Mouse (Mus musculus): Measurements from ENCODE around the gene Mtln.

Mtln gene

DNA sequence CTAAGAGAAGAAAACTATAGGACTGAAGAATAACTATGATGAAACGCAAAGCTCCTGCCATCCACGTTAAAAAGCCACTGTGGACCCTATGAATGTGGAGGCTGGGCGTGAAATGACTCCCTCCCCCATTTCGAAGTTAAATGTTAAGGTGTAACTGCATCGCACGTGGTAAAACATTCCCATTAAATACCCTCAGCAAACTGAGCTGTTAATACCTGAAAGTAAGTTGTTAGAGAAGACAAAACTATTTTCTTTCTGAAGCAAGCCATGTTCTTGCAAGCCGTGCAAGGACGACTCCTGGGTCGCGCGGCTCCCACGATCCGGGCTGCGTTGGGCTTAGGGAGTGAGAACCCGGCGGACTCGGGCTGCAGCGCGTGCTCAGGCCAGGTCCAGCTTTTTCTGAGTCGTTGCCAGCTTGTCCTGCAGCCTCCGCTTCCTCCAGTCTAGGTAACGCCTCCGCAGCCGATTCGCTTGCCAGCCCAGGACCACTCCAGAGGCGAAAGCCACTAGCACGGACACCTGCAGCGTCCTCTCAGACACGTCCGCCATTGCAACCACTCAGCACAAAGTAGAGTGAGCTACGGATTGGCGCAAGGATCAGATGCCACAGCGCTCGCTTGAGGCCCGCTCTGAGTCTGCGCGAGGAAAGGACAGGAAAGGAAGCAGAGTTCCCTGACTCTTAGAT, at the start of gene Mtln:
Mtln (minus strand) TSS at position 570 of the 685 bp plus-strand sequence.
- peak; percentile 87 for DNase-seq (ENCODE audit: low spot score)

DNA sequence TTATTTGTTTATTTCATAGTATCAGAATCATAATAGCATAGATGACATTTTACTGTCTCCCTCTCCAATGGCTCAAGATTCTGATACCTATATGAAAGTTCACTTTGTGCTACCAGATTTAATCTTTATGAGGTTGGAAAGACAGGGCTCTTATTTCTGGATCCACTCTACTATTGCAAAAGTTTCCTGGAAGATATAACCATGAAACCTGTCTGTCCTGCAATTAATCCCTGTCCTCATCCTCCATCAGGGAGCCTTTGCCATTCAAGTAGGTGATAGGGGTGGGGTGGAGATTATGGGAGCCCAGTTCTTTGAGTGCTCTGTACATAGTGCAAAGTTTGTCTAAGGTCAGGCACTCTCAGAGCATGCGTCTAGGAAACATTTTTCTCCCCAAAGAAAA, 49.1 kb upstream of the Mtln start:
- no peak for DNase-seq (ENCODE audit: low spot score)

DNA sequence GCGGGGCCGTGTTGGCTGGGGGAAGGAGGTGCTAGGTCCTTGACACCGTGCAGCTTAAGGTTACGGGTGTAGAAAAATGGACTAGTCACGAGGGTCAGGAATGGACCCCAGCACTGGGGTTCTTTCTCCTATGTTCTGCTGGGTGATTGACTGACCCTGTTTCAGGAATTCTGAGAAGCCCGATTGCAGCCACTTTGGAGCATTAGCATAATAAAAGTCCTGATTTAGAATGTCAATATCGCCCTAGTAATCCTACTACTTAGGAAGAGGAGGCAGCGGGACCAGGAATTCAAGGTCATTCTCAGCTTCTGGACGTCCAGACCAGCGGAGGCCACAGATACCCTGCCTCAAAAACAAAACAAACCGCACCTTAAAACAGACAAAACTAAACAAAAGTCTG, 47.1 kb upstream of the Mtln start:
- no peak for DNase-seq (ENCODE audit: low spot score)

DNA sequence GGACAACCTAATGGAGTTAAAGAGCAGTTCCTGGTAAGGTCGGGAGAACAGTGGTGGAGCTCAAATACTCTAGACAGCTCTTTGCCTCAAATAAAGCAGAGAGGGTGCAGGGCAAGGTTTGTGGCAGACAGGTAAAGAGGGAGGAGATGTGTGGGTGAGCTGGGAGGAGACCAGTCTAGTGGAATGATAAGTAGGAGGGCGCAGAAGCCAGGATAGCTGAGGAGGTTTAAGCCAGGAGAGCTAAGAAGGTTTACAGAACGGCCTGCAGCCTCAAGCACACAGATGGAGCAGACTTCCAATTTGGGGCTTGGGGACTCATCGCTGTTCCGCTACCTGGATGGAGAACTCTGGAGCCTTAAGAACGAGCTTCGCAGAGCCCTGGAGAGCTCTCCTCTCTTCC, 46.3 kb upstream of the Mtln start, which contains the start of gene Acoxl:
Acoxl (plus strand) TSS at position 301 of the 400 bp plus-strand sequence.
- no peak for DNase-seq (ENCODE audit: low spot score)

DNA sequence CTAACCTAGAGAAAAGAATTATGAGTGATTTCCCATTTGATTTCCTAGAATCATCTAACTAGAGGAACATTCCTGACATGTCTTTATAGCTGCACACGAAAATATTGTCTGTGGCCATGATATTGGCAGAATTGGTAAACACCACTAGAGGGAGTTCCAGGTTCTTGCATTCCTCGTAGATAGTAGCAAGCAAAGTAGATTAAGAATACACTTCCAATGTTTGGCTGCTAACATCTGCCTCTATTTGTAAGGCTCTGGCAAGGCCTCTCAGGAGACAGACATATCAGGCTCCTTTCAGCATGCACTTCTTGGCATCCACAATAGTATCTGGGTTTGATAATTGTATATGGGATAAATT, 40.5 kb upstream of the Mtln start:
- no peak for DNase-seq (ENCODE audit: low spot score)

DNA sequence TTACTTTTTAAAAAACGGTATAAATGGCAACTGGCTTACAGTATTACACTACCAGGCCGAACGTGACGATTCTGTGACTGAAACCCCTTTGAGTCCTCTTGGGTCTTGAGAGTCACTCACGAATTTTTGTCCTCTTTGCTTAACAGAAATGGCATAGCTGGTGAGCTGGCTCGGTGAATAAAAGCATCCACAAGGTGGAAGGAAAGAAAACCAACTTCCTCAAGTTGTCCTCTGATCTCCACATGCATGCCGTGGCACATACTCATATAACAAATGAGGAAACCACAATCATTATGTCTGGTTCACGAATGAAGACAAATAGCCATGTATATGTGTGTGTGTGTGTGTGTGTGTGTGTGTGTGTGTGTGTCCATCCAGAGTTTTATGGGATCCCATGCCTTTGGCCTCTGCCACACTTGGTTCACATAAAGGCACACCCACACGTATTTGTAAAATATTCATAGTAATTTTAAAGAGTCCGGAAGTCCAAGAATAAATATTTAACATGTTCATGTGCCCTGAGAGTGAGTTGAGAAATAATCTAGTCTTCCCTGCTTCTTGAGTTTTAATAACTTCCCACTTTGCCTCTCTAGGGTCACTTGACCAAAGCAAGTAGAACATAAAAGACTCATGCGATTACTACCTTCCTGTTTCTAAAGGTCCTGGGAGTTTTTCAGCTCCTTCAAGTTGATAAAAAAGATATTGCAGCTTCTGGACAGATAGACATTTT, 40.0 kb upstream of the Mtln start:
- no peak for DNase-seq (ENCODE audit: low spot score)

DNA sequence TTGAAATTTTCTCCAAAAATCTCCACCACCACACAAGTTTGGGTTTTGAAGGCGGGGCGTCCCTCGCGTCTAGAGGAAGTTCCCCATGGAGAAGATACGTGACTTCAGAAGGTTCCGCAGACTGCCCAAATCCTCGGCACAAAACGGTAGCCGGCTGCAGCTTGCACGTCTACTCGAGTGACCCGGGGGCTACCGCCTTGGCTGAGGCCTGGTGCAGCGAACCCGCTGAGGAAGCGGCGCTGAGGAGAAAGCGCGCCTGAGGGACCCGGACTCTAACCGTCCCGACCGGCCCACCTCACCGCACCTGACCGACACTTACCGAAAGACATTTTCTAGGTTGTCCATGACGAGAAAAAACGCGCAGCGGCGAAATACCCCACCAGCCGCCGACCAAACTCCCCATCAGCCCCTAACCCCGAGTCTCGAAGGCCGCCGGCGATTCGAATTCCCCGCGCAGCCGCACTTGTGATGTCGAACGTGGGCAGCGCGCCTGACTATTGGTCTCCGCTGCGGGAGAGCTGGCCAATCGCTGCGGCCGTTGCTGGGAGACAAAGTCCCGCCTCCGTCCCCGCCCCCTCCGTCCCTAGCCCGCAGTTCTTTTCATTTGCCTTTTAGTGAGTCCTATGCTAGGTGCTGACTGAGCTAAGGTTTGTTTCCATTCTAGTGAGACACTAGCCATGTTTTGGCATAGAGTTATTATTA, 39.3 kb upstream of the Mtln start, which contains the start of gene Bub1:
Bub1 (minus strand) TSS at position 465 of the 702 bp plus-strand sequence.
- DNase-seq (ENCODE audit: low spot score) = peak; percentile 98

DNA sequence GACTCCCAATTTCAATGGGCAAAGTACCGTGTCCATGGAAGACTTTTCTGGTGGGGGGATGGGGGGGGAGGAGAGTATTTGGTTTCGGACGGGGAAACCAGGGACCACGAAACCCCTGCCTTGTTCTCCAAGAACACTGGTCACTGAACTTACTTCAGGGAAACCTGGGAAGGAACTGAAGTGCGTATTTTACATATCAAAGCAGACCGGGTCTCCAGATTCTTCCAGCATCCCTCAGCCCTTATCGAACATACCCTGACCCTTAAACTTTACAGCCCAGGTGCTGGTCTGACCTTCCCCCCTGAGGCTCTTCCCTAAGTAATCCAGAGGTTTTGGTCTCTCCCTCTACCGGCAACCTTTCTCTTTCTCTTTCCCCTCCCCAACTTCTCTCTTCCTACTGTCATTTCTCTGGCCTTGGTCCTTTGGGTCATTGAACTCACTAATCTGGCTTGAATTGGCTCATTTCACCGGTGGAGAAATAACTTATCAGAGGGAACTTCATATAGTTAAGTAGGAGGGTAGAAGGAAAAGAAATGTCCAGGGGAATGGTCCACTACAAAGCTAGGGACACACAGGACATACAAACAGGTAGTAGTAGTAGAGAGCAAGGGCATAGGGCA, 2.5 kb downstream of the Mtln start:
- no peak for DNase-seq (ENCODE audit: low spot score)

DNA sequence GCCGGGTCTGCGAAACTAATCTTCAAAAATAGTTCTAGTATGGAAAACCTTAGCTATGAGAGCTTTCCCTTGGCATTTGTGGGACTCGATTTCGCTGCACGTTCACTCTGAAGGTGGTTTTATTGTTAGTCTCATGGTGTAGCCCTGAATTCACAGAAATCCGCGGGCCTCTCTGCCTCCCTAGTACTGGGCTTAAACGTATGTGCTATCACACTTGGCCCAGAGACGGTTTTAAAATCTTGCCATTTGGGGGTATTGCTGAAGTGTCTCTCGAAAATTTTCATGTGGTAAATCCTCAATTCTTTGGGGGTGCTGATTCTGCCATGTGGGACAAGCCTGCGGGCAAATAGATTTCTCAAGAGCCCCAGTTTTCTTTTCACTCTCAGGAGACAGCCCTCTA, 3.1 kb downstream of the Mtln start:
- DNase-seq (ENCODE audit: low spot score) = no peak

DNA sequence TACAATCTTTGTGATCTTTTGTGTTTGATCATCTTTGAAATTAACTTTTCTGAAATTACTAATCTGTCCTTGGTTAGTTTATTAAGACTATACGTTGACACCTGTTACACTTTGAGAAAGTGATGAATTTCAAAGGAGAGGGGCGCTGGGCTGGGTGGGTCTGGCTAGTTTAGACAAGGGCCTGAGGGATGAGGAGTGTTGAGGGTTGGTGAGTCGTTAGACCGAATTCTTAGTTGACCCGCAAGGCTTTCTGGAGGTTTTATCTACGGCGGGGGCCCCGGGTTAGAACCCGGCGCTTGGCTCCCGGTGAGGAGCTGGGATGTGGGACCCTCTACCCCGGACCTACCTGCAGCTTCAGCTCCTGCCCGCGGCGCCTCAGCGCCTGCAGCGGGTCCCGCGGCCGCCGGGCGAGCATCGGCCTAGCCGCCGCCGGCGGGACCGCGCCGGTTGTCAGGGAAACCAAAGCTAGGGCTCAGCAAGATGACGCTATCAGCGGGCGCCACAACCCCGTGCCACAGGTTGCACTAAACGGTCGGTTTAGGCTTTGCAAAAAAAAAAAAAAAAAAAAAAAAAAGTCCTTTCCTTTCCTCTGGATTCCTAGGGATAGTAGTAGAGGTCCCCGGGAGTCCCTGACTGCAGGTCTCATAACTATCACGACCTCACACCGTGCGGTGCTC, 3.7 kb downstream of the Mtln start, which contains the start of gene Nphp1:
Nphp1 (minus strand) TSS at position 458 of the 677 bp plus-strand sequence.
- DNase-seq (ENCODE audit: low spot score) = peak; percentile 93

DNA sequence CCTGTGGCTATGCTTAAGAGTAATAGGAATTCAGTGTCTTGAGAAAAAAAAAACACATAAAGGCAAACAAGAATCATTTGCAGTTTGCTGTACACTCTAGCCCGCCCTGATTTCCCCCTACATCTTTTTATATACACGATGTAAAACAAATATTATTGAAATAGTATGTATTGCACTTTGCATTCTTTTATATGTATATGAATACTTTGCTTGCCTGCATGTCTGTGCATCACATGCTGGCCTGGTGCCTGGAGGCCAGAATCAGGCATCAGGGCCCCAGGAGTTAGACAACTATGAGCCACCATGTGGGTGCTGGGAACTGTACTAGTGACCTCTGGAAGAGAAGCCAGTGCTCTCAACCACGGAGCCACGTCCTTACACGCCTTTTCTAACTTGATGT, 5.1 kb downstream of the Mtln start:
- no peak for DNase-seq (ENCODE audit: low spot score)

DNA sequence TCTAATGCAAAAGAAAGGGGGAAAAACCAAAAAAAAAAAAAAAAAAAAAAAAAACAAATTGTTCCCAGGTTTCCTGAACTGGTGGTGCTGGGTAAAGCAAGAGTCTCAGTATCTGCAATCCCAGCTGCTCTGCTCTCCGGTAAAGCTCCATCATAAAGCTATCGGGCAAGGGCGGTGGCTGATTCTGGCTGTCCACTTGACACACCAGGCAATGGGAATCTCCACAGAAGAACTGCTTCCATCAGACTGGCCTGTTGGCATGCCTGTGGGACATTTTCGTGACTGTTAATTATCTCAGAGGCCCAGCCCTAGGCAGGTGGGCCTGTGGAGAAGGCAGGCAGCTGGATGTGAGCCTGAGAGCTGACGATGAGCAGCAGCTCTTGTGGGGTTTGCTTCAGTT, 13.8 kb downstream of the Mtln start:
- peak; percentile 28 for DNase-seq (ENCODE audit: low spot score)

DNA sequence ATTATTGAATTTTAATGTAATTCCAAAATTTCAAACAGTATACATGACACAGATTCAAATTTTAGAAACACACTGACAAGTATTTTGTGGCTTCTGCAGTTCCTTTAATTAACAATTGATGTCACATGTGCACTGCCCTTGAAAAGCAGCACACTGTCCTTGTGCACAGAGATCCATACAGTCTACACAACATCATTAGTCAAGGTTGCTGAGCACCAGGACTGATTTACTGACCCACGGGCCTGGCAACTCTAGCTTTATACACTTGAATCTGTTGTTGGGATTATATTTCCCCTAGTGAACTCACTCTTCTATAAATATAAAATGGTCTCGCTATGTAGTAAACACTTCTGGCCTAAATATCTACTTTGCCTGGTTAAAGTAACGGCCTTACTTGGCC, 17.3 kb downstream of the Mtln start:
- no peak for DNase-seq (ENCODE audit: low spot score)

DNA sequence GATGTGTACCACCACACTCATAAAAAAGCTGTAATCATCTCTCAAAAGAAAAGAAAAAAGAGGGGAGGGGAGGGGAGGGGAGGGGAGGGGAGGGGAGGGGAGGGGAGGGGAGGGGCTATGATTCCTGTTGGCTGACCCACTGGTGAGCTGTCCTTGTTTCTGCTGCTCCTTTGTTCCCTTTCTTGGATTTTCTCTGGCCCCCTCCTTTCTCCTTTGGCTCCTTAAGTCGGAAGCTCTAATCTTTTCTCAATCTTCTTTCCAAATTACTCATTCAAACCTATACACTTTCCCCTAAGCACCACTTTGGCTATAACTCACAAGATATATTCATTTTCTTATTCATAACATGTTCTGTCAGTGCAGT, 17.7 kb downstream of the Mtln start:
- no peak for DNase-seq (ENCODE audit: low spot score)

DNA sequence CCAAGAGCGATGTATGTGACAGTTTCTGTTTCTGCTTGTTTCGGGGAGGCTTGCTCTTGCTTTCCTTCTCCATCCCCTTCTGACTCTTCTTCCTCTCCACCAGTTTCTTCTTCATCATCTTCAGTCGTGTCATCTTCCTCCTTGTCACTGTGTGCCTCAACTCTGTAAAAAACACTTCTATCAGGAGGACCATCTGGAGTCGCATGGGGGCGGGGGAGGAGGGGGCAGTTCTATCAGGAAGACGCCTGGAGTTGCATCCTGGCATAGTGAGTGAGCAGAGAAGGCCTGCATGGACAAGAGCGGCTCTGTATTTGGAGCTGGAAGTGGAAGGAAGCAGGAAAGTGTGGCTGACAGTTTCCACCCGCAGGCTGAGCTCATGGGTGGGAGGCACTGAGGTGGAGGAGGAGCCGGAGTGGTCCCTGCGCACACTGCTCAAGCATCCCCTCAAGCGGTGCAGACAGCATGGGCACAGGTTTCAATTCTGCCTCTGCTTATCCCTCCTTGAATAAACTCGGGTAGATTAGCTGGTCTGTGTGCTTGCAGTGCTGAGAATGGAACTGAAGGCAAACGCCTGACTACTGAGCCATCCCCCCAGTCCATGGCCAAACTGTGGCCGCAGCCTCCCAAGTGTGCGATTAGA, 18.2 kb downstream of the Mtln start:
- DNase-seq (ENCODE audit: low spot score) = no peak

DNA sequence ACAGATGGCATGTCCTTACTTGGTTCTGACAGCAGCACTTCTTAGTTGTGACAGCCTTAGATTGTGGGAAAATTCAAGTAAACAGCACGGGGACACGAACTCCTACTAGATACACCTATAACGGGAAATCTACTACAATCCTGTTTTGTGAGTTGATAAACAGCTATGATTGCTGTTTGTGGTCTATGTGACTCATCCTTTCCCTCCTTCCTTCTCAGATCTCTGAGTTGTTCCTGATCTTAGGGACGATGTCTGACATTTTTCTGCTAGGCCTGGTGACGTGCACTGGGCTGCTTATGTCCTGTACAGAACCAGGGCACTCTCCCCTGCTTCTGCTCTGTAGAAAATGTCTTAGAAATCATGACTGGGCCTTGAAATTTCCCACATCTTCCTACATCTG, 30.7 kb downstream of the Mtln start:
- DNase-seq (ENCODE audit: low spot score) = no peak

DNA sequence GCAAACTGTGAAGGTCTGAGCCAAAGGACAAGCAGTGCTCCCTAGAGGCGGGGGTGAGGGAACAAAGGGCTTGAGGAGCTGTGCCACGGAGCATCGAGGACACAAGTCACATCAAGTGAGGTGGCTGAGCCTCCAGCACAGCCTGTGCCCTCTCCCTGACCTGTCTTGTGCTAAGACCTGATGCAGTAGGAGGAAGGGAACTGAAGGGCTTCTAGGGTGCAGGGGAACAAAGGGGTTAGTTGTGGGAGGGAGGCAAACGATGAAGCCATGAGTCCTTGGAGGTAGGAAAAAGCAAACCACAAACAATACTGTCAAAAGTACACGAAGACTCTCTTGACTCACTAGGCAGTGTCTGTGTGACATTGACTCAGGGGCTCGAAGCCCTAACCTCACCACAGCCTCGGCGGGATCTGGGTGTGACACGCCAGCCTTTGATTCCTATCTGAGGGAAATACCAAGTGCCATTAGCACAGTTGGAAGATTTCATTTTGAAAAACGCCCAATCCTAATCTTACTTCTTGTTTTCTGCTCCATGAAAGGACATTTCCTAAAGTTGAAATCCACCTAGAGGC, 31.8 kb downstream of the Mtln start:
- no peak for DNase-seq (ENCODE audit: low spot score)

DNA sequence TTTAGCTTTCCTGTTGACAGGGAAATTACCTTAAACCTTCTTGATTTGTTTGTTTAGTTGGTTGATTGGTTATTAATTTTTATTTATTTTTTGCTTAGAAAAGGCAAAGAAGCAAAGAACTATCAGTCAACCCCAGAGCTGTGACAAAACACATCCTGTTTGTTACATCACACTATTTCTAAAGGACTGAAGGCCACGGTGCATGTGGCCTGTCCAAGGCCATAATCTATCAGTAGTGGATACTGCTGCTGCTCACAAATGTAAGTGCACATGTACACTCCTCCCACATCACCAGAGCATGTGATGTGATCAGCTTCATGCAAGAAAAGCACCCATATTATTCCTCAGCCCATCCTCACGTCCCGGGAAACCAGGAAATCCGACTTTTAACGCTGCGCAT, 32.3 kb downstream of the Mtln start:
- DNase-seq (ENCODE audit: low spot score) = no peak

DNA sequence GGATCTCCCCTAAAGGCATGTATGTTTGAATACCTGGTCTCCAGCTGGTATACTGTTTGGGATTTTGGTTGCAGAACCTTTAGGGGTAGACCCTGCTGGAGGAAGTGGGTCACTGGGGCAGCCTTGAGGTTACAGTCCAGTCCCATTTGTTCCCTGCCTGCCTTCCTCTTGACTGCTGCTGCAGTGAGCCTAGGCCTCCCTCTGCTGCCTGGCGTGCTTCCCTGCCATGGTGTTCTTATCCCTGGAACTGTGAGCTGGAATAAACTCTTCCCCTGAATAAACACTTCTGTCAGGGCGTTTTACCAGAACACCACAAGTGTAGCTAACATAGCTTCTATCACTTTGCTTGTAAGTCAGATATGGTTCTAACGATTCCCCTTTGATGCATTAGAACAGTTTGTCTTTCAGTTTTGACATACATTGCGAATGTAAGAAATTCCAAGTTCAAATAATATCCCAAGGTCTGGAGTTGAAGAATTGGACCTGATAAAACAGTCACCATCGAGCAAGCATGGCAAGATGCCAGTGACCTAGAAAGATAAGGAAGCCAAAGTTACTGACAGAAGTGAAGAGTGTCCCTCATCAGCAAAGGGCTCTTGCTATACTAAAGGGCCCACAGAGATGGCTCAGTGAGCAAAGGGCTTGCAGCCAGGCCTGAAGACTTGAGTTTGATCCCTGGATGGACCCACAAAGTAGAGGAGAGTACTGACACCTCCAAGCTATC, 33.0 kb downstream of the Mtln start:
- DNase-seq (ENCODE audit: low spot score) = no peak

DNA sequence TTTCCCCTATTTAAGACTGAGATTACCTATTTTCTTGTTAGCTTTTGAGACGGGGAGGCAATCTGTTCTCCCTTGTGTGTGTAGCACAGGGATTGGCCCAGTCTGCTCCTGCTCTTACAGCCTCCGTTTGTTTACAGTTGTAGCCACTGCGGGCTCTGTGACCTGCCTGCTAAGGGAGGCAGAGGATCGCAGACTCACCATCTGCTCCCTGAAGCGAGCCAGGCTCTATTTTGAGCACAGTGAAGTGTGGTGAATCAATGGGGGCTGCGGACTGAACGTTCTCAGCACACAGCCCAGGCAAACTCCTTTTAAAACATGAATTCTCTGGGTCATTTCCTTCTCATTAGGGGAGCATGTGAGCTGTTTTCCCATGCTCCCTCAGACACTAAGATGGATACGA, 35.1 kb downstream of the Mtln start:
- no peak for DNase-seq (ENCODE audit: low spot score)

DNA sequence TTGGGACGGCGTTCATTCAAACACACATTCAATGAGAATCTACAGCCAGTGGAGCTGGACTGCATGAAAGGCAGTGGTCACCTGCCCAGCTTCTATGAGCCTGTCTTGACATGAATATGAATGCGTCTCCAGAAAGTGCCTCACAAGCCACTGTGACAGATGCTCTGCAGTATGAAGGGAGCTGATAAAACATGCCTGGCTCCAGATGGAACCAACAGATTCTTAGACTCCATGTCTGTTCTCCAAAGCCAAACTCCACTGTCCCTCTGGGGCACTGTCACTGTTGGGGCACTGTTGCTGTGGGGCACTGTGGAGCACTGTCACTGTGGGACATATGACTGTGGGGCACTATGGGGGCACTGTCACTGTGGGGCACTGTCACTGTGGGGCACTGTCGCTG, 38.2 kb downstream of the Mtln start:
- DNase-seq (ENCODE audit: low spot score) = no peak

Data from testis, postnatal 10 days (tissue).